Mouse (Mus musculus): ENCODE measurements around the gene Mrpl1. TPM values are rescaled to one million over a fixed set of nuclear protein-coding genes. Genes with fewer than 3 reads are reported as not detected.

Mrpl1 gene
- polyA plus RNA-seq, 1 experiment: 6.8 TPM

GRCm38 (mm10) chr5:96166761-96167160 lies 42.5 kb upstream of the Mrpl1 start:
- TF ChIP-seq POLR2A (IDR thresholded peaks at IDR 0.05; ENCODE audit: borderline replicate concordance, control insufficient read depth, low read depth, low read length) (no peak), CTCF (IDR thresholded peaks at IDR 0.05; ENCODE audit: control insufficient read depth, insufficient read depth, low read length) (no peak)
- no peak overlapping the region for H3K4me3 ChIP-seq (replicated peaks; ENCODE audit: control insufficient read depth, low read depth, low read length)
- WGBS: 81% methylated on average over 2 of the region's 2 CpGs
- H3K4me1 ChIP-seq (ENCODE audit: control insufficient read depth, insufficient read depth, low read length): no peaks in the 10 kb centered on the region; the same call in 1 of the 2 replicates
- no peak overlapping the region for H3K27ac ChIP-seq (ENCODE audit: control insufficient read depth, insufficient read depth, low read depth, low read length, poor library complexity)

GRCm38 (mm10) chr5:96170443-96170842 lies 38.9 kb upstream of the Mrpl1 start:
- no peak overlapping the region for H3K4me3 ChIP-seq (replicated peaks; ENCODE audit: control insufficient read depth, low read depth, low read length)
- TF ChIP-seq POLR2A (IDR thresholded peaks at IDR 0.05; ENCODE audit: borderline replicate concordance, control insufficient read depth, low read depth, low read length): no peak
- no peak for TF ChIP-seq CTCF (IDR thresholded peaks at IDR 0.05; ENCODE audit: control insufficient read depth, insufficient read depth, low read length)

GRCm38 (mm10) chr5:96171765-96172164 lies 37.5 kb upstream of the Mrpl1 start:
- Histone ChIP-seq H3K27ac (ENCODE audit: control insufficient read depth, insufficient read depth, low read depth, low read length, poor library complexity) (no peak overlapping the region), H3K4me3 (replicated peaks; ENCODE audit: control insufficient read depth, low read depth, low read length) (no peak overlapping the region), H3K4me1 (ENCODE audit: control insufficient read depth, insufficient read depth, low read length) (no peaks in the 10 kb centered on the region)
- TF ChIP-seq CTCF (IDR thresholded peaks at IDR 0.05; ENCODE audit: control insufficient read depth, insufficient read depth, low read length) (no peak), POLR2A (IDR thresholded peaks at IDR 0.05; ENCODE audit: borderline replicate concordance, control insufficient read depth, low read depth, low read length) (no peak)
- 78% methylated on average over 4 of the region's 4 CpGs for WGBS

More at GRCm38 (mm10) chr5:96170443-96170842, 38.9 kb upstream of the Mrpl1 start:
- no peak overlapping the region for H3K27ac ChIP-seq (ENCODE audit: control insufficient read depth, insufficient read depth, low read depth, low read length, poor library complexity)
- WGBS: 69% methylated on average over 3 of the region's 3 CpGs
- H3K4me1 ChIP-seq (ENCODE audit: control insufficient read depth, insufficient read depth, low read length): no peaks in the 10 kb centered on the region

- WGBS: 76% methylated on average over 9 of the region's 9 CpGs
- Histone ChIP-seq H3K4me3 (replicated peaks; ENCODE audit: control insufficient read depth, low read depth, low read length) (no peak overlapping the region), H3K27ac (ENCODE audit: control insufficient read depth, insufficient read depth, low read depth, low read length, poor library complexity) (no peak overlapping the region), H3K4me1 (ENCODE audit: control insufficient read depth, insufficient read depth, low read length) (no peaks in the 10 kb centered on the region; the same call in 1 of the 2 replicates)
- TF ChIP-seq CTCF (IDR thresholded peaks at IDR 0.05; ENCODE audit: control insufficient read depth, insufficient read depth, low read length) (no peak), POLR2A (IDR thresholded peaks at IDR 0.05; ENCODE audit: borderline replicate concordance, control insufficient read depth, low read depth, low read length) (no peak)
Observed at GRCm38 (mm10) chr5:96176121-96176520, 33.2 kb upstream of the Mrpl1 start.

GRCm38 (mm10) chr5:96176879-96177358 lies 32.4 kb upstream of the Mrpl1 start:
- 14% methylated on average over 11 of the region's 11 CpGs for WGBS
- Histone ChIP-seq H3K4me3 (replicated peaks; ENCODE audit: control insufficient read depth, low read depth, low read length) (no peak overlapping the region), H3K4me1 (ENCODE audit: control insufficient read depth, insufficient read depth, low read length) (no peaks in the 10 kb centered on the region; the same call in 1 of the 2 replicates), H3K27ac (ENCODE audit: control insufficient read depth, insufficient read depth, low read depth, low read length, poor library complexity) (no peak overlapping the region)
- TF ChIP-seq POLR2A (IDR thresholded peaks at IDR 0.05; ENCODE audit: borderline replicate concordance, control insufficient read depth, low read depth, low read length) (no peak), CTCF (IDR thresholded peaks at IDR 0.05; ENCODE audit: control insufficient read depth, insufficient read depth, low read length) (no peak)

GRCm38 (mm10) chr5:96183211-96183610 lies 26.1 kb upstream of the Mrpl1 start:
- no peak overlapping the region for H3K4me3 ChIP-seq (replicated peaks; ENCODE audit: control insufficient read depth, low read depth, low read length)
- WGBS: 80% methylated on average over 2 of the region's 2 CpGs
- TF ChIP-seq CTCF (IDR thresholded peaks at IDR 0.05; ENCODE audit: control insufficient read depth, insufficient read depth, low read length) (no peak), POLR2A (IDR thresholded peaks at IDR 0.05; ENCODE audit: borderline replicate concordance, control insufficient read depth, low read depth, low read length) (no peak)
- no peaks in the 10 kb centered on the region for H3K4me1 ChIP-seq (ENCODE audit: control insufficient read depth, insufficient read depth, low read length)
- H3K27ac ChIP-seq (ENCODE audit: control insufficient read depth, insufficient read depth, low read depth, low read length, poor library complexity): no peak overlapping the region

- Histone ChIP-seq H3K4me1 (ENCODE audit: control insufficient read depth, insufficient read depth, low read length) (no peaks in the 10 kb centered on the region), H3K4me3 (replicated peaks; ENCODE audit: control insufficient read depth, low read depth, low read length) (no peak overlapping the region), H3K27ac (ENCODE audit: control insufficient read depth, insufficient read depth, low read depth, low read length, poor library complexity) (no peak overlapping the region)
- WGBS: 67% methylated on average over 2 of the region's 2 CpGs
- TF ChIP-seq CTCF (IDR thresholded peaks at IDR 0.05; ENCODE audit: control insufficient read depth, insufficient read depth, low read length) (no peak), POLR2A (IDR thresholded peaks at IDR 0.05; ENCODE audit: borderline replicate concordance, control insufficient read depth, low read depth, low read length) (no peak)
Observed at GRCm38 (mm10) chr5:96183987-96184386, 25.3 kb upstream of the Mrpl1 start.

- no peak overlapping the region for H3K27ac ChIP-seq (ENCODE audit: control insufficient read depth, insufficient read depth, low read depth, low read length, poor library complexity)
- TF ChIP-seq POLR2A (IDR thresholded peaks at IDR 0.05; ENCODE audit: borderline replicate concordance, control insufficient read depth, low read depth, low read length) (no peak), CTCF (IDR thresholded peaks at IDR 0.05; ENCODE audit: control insufficient read depth, insufficient read depth, low read length) (no peak)
- H3K4me1 ChIP-seq (ENCODE audit: control insufficient read depth, insufficient read depth, low read length): no peaks in the 10 kb centered on the region
- WGBS: 72% methylated on average over 1 of the region's 1 CpGs
- no peak overlapping the region for H3K4me3 ChIP-seq (replicated peaks; ENCODE audit: control insufficient read depth, low read depth, low read length)
Observed at GRCm38 (mm10) chr5:96189761-96190160, 19.5 kb upstream of the Mrpl1 start.

- Histone ChIP-seq H3K4me3 (replicated peaks; ENCODE audit: control insufficient read depth, low read depth, low read length) (no peak overlapping the region), H3K4me1 (ENCODE audit: control insufficient read depth, insufficient read depth, low read length) (no peaks in the 10 kb centered on the region), H3K27ac (ENCODE audit: control insufficient read depth, insufficient read depth, low read depth, low read length, poor library complexity) (no peak overlapping the region)
- TF ChIP-seq POLR2A (IDR thresholded peaks at IDR 0.05; ENCODE audit: borderline replicate concordance, control insufficient read depth, low read depth, low read length) (no peak), CTCF (IDR thresholded peaks at IDR 0.05; ENCODE audit: control insufficient read depth, insufficient read depth, low read length) (no peak)
- 60% methylated on average over 4 of the region's 4 CpGs for WGBS
Observed at GRCm38 (mm10) chr5:96191251-96191650, 18.0 kb upstream of the Mrpl1 start.

Measured in bone marrow, adult 2 months (tissue).